ENCODE assay signal across 18 mouse cellular contexts in the genomic region with DNA sequence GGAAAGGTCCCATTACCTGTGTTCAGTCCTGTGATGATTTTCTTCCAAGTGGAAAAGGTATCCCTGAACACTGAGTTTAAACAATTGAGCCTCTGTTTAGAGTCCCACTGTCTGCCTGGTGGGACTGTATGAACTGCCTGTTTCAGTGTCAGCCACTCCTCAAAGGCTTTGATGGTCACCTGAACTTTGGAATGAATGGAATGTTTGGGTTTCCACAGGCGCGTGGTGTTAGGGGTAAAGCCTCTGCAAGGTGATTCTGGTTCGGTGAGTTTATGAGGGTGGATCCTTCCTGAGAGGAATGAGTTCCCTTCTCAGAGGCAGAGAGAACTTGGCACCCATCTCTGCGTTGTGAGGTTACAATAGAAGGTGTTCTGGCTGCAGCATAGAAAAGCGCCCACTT. TPM values are rescaled to one million over a fixed set of nuclear protein-coding genes. Genes with fewer than 3 reads are reported as not detected.
A peak's percentile ranks its signal among the peaks of the same experiment; 100 is the strongest.
DNase-seq lines count a peak whose midpoint lies in the region; ATAC-seq and TF ChIP-seq lines count a peak whose summit lies in the region.
"Had no signal": no experiment of that assay in that cellular context is flagged by ENCODE, and none has a peak within 500 bp of the region (broad histone marks: within the 10 kb centered on the region; RNA-seq: fewer than 3 reads in every experiment).

No protein-coding gene starts in this region.

- TF ChIP-seq POLR2A in kidney, adult 2 months (IDR thresholded peaks at IDR 0.05; ENCODE audit: low read depth, low read length) = no peak

- H3K27me3 ChIP-seq in kidney, adult 2 months (replicated peaks; ENCODE audit: control insufficient read depth, insufficient read depth, low read length) = no peaks in the 10 kb centered on the region
- H3K27me3 ChIP-seq in kidney, embryonic 14.5 days (ENCODE audit: control insufficient read depth, insufficient read depth, low read length) = no peaks in the 10 kb centered on the region
- no peaks in the 10 kb centered on the region for H3K27me3 ChIP-seq in intestine, embryonic 16.5 days (replicated peaks; ENCODE audit: control insufficient read depth, insufficient read depth, low read length)
- H3K27me3 ChIP-seq: heart, embryonic 13.5 days; megakaryocyte, embryonic 14.5 days had no signal

- no peak for ATAC-seq in kidney, embryonic 14.5 days (ENCODE audit: low FRiP score, low TSS enrichment)
- peak; percentile 50; the same call in 1 of the 2 replicates for ATAC-seq in intestine, embryonic 16.5 days
- ATAC-seq: forebrain, embryonic 14.5 days; hindbrain, postnatal 0 days; midbrain, embryonic 16.5 days had no signal

- peak; percentile 51 for DNase-seq in kidney, adult 2 months
- DNase-seq in ZHBTc4 (ENCODE audit: low read depth, low spot score) = peak; percentile 62
- peak; percentile 4 to 15 for DNase-seq in kidney, postnatal 36 days
- no peak for DNase-seq in heart, adult 9 months (ENCODE audit: low spot score in 2 of 2)
- no peak for DNase-seq in heart, postnatal 4 days
- no peak for DNase-seq in cerebellum, postnatal 25 days
- DNase-seq: B cell, adult 2 months; cerebellum, adult 9-10 months; heart, postnatal 36 days had no signal

- H3K4me3 ChIP-seq in kidney, adult 2 months (ENCODE audit: insufficient read depth, low read depth, low read length) = no peak overlapping the region
- no peak overlapping the region for H3K4me3 ChIP-seq in kidney, embryonic 14.5 days (ENCODE audit: low read length)
- H3K4me3 ChIP-seq in intestine, embryonic 16.5 days (ENCODE audit: low read length) = no peak overlapping the region
- H3K4me3 ChIP-seq: erythroblast, embryonic 14.5 days; heart, embryonic 13.5 days; megakaryocyte, embryonic 14.5 days had no signal

- no peaks in the 10 kb centered on the region for H3K9me3 ChIP-seq in kidney, embryonic 14.5 days (ENCODE audit: control insufficient read depth, low read length)
- H3K9me3 ChIP-seq in intestine, embryonic 16.5 days (ENCODE audit: control insufficient read depth, low read length) = no peaks in the 10 kb centered on the region
- H3K9me3 ChIP-seq: heart, embryonic 13.5 days; megakaryocyte, embryonic 14.5 days had no signal

- TF ChIP-seq CTCF in kidney, adult 2 months (conservative IDR thresholded peaks at IDR 0.05; ENCODE audit: insufficient read depth, insufficient read length, low read depth, low read length) = no peak

- H3K27ac ChIP-seq in kidney, adult 2 months (ENCODE audit: insufficient read depth, low read depth, low read length) = no peak overlapping the region
- no peak overlapping the region for H3K27ac ChIP-seq in kidney, embryonic 14.5 days (ENCODE audit: low read depth, low read length)
- no peak overlapping the region for H3K27ac ChIP-seq in intestine, embryonic 16.5 days (ENCODE audit: low read length)
- H3K27ac ChIP-seq: heart, embryonic 13.5 days; hindbrain, postnatal 0 days; liver, embryonic 14.5 days had no signal

- WGBS in kidney, adult 2 months = 41% methylated on average over 5 of the region's 5 CpGs
- WGBS in kidney, embryonic 14.5 days = 56% methylated on average over 5 of the region's 5 CpGs
- 44% methylated on average over 5 of the region's 5 CpGs for WGBS in intestine, embryonic 16.5 days

- H3K4me2 ChIP-seq in kidney, embryonic 14.5 days (replicated peaks; ENCODE audit: low read depth, low read length) = no peak overlapping the region
- H3K4me2 ChIP-seq in intestine, embryonic 16.5 days (ENCODE audit: low read depth, low read length) = no peak overlapping the region
- H3K4me2 ChIP-seq: heart, embryonic 13.5 days had no signal

- H3K36me3 ChIP-seq in kidney, adult 2 months (ENCODE audit: control insufficient read depth, insufficient read depth, low read length) = no peaks in the 10 kb centered on the region
- H3K36me3 ChIP-seq in kidney, embryonic 14.5 days (ENCODE audit: control insufficient read depth, insufficient read depth, low read length) = no peaks in the 10 kb centered on the region
- H3K36me3 ChIP-seq in intestine, embryonic 16.5 days (ENCODE audit: control insufficient read depth, insufficient read depth, low read length) = no peaks in the 10 kb centered on the region
- H3K36me3 ChIP-seq: heart, embryonic 13.5 days had no signal

- H3K4me1 ChIP-seq in kidney, adult 2 months (ENCODE audit: control insufficient read depth, insufficient read depth, low read length) = no peaks in the 10 kb centered on the region
- no peaks in the 10 kb centered on the region for H3K4me1 ChIP-seq in kidney, embryonic 14.5 days (ENCODE audit: control insufficient read depth, insufficient read depth, low read length)
- no peaks in the 10 kb centered on the region for H3K4me1 ChIP-seq in intestine, embryonic 16.5 days (ENCODE audit: control insufficient read depth, insufficient read depth, low read length)
- H3K4me1 ChIP-seq: heart, embryonic 13.5 days; megakaryocyte, embryonic 14.5 days had no signal

- no peak overlapping the region for H3K9ac ChIP-seq in kidney, embryonic 14.5 days (ENCODE audit: low read depth, low read length)
- no peak overlapping the region for H3K9ac ChIP-seq in intestine, embryonic 16.5 days (ENCODE audit: low read depth, low read length)
- H3K9ac ChIP-seq: heart, embryonic 13.5 days; liver, embryonic 14.5 days had no signal

RNA-seq across cellular contexts. Expression of gene Hmgn3, which starts 50.5 kb away (rescaled TPM):
- polyA plus RNA-seq in kidney, adult 2 months (2012; rRNA removed) = 6.5 and 8.7 TPM in 2 replicates
- polyA plus RNA-seq in kidney, embryonic 14.5 days (2014; fragmentation: Nextera tagmentation; extraction: Ambion mirVana) = 111 and 134 TPM in 2 replicates
- 48.7 and 53.4 TPM in 2 replicates for polyA plus RNA-seq in intestine, embryonic 16.5 days (2015; fragmentation: Nextera tagmentation; extraction: Ambion mirVana)
- 10 to 100 TPM; 47.0 to 47.5 TPM for total RNA-seq in heart, postnatal 4 days (2021)
- polyA plus RNA-seq: erythroblast, embryonic 14.5 days had no signal

Comparison
In these comparisons a context has a peak if more than half of its experiments do, and no peak if none do; other contexts are left out.
1. DNase-seq: peak in kidney, adult 2 months (single experiment), ZHBTc4 (single experiment) and kidney, postnatal 36 days (2 of 2); none in heart, adult 9 months (0 of 2), heart, postnatal 4 days (single experiment) and cerebellum, postnatal 25 days (0 of 2).